Mouse (Mus musculus) stomach, postnatal 0 days (tissue): ENCODE results near the gene Pm20d1.

Experiments
- CTCF ChIP-seq: IDR thresholded peaks from 2 replicates; pipeline ENCODE4 v1.5.1; 2016; ENCODE audit warnings: antibody characterized with exemption, low read depth, mild to moderate bottlenecking, moderate library complexity
- EP300 ChIP-seq: optimal IDR thresholded peaks from 2 replicates; pipeline ENCODE3; 2016; ENCODE audit warnings: antibody characterized with exemption

DNA sequence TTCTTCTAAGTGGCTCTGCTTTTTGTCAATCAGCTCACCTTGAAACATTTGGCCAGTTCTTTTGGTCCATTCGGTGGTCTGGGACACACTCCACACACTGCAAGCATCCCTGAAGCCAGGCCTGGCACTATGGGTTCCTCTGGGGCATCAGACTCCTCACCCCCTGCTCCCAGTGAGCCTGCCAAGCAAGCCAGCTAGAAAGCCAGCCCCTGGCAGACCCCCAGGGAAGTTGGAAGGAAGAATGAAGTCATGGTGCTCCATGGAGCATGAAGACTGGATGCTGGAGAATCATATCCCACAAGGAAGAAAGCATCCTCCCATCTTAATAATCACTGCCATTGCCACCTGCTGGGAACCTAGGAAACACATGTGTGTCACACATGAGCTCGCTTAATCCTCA, 48.5 kb upstream of the Pm20d1 start:
- no peak for TF ChIP-seq CTCF
- no peak for TF ChIP-seq EP300
